Mouse (Mus musculus) limb, embryonic 14.5 days (tissue): ENCODE data around the gene Uap1. TPM values are rescaled to one million over a fixed set of nuclear protein-coding genes. Genes with fewer than 3 reads are reported as not detected.

Source experiments
- ATAC-seq: fragments of 200-750 bp; cut with Nextera tagmentation; 2 replicates; pipeline ENCODE4 v1.8.0; 2017; ENCODE audit warnings: low read depth, moderate number of reproducible peaks, moderate TSS enrichment; ENCODE audit not compliant: low FRiP score
- DNase-seq: peaks from one replicate; pipeline ENCODE4 v3.0.0-alpha.2; 2015; ENCODE audit warnings: low spot score
- H3K27ac ChIP-seq: fragments of 300-500 bp; sonication (generic); replicated peaks from 2 replicates; pipeline ENCODE4 v1.5.1; 2014; ENCODE audit warnings: low read depth, mild to moderate bottlenecking, low read length, moderate library complexity, mixed read lengths
- H3K27me3 ChIP-seq: fragments of 300-500 bp; sonication (generic); 2 replicates; pipeline ENCODE4 v1.6.1; 2014; ENCODE audit warnings: low read length, mixed read lengths; ENCODE audit not compliant: control insufficient read depth, insufficient read depth
- H3K36me3 ChIP-seq: fragments of 300-500 bp; sonication (generic); 2 replicates; pipeline ENCODE4 v1.6.1; 2014; ENCODE audit warnings: mild to moderate bottlenecking, low read length, moderate library complexity, mixed read lengths; ENCODE audit not compliant: control insufficient read depth, insufficient read depth
- H3K4me1 ChIP-seq: fragments of 300-500 bp; sonication (generic); 2 replicates; pipeline ENCODE4 v1.6.1; 2014; ENCODE audit warnings: antibody characterized with exemption, low read length, mixed read lengths; ENCODE audit not compliant: control insufficient read depth, insufficient read depth
- H3K4me2 ChIP-seq: fragments of 300-500 bp; sonication (generic); replicated peaks from 2 replicates; pipeline ENCODE4 v1.6.1; 2014; ENCODE audit warnings: low read depth, mild to moderate bottlenecking, low read length, moderate library complexity; ENCODE audit not compliant: severe bottlenecking
- H3K4me3 ChIP-seq: fragments of 300-500 bp; sonication (generic); replicated peaks from 2 replicates; pipeline ENCODE4 v1.5.1; 2014; ENCODE audit warnings: low read length
- H3K9ac ChIP-seq: fragments of 300-500 bp; sonication (generic); 2 replicates; pipeline ENCODE4 v1.6.1; 2014; ENCODE audit warnings: mild to moderate bottlenecking, low read depth, low read length, moderate library complexity; ENCODE audit not compliant: severe bottlenecking
- H3K9me3 ChIP-seq: fragments of 300-500 bp; sonication (generic); 2 replicates; pipeline ENCODE4 v1.6.1; 2016; ENCODE audit warnings: low read length; ENCODE audit not compliant: control insufficient read depth
- POLR2A ChIP-seq: fragments of 200-500 bp; IDR thresholded peaks from 2 replicates; pipeline ENCODE4 v1.8.0; 2012; ENCODE audit warnings: inconsistent platforms, mild to moderate bottlenecking, moderate library complexity, borderline replicate concordance; ENCODE audit not compliant: insufficient read depth, insufficient read length; ENCODE audit errors: extremely low read depth
- WGBS: fragments of 180-500 bp; shearing (Covaris S2); extraction: QIAGEN DNeasy Blood & Tissue Kit; methylation state at CpG from one replicate; pipeline ENCODE4 v1.1.7; 2014; 5-methylcytosine and 5-hydroxymethylcytosine counted together
- polyA plus RNA-seq, 2 experiments: library from polyadenylated mRNA; depleted of rRNA in 1 of 2; stranded (reverse) in 1 of 2; unstranded in 1 of 2; fragments of >200 nt; fragmentation: Nextera tagmentation in 1 of 2; extraction: Ambion mirVana in 1 of 2; gene quantifications; 2 replicates each; pipeline versions ENCODE4 v1.2.1 to v1.2.3; 2012 to 2014

Gene Uap1
- polyA plus RNA-seq, 2 experiments: 50.5 to 76.4 TPM

GRCm38 (mm10) chr1:170159707-170160106, 15.1 kb downstream of the Uap1 start:
- Histone ChIP-seq H3K9me3 (no peaks in the 10 kb centered on the region), H3K4me3 (no peak overlapping the region), H3K36me3 (peaks cover 58% of the 10 kb centered on the region), H3K27ac (no peak overlapping the region), H3K9ac (no peak overlapping the region), H3K27me3 (no peaks in the 10 kb centered on the region), H3K4me1 (no peaks in the 10 kb centered on the region), H3K4me2 (no peak overlapping the region)
- DNase-seq (no peak), ATAC-seq (no peak)
- WGBS: 66% methylated on average over 2 of the region's 2 CpGs
- no peak for TF ChIP-seq POLR2A

- 84% methylated on average over 5 of the region's 5 CpGs for WGBS
- Histone ChIP-seq H3K4me1 (no peaks in the 10 kb centered on the region), H3K9ac (no peak overlapping the region), H3K36me3 (peaks cover 39% of the 10 kb centered on the region), H3K9me3 (no peaks in the 10 kb centered on the region), H3K4me3 (no peak overlapping the region), H3K4me2 (no peak overlapping the region), H3K27me3 (no peaks in the 10 kb centered on the region), H3K27ac (no peak overlapping the region)
- ATAC-seq (no peak), DNase-seq (no peak)
- TF ChIP-seq POLR2A: no peak
Measured at GRCm38 (mm10) chr1:170155761-170156160, 19.0 kb downstream of the Uap1 start.

GRCm38 (mm10) chr1:170155298-170155697, 19.5 kb downstream of the Uap1 start:
- no peak for TF ChIP-seq POLR2A
- H3K9me3 ChIP-seq: no peaks in the 10 kb centered on the region
- H3K4me2 ChIP-seq: no peak overlapping the region
- no peaks in the 10 kb centered on the region for H3K4me1 ChIP-seq
- 71% methylated on average over 2 of the region's 2 CpGs for WGBS
- ATAC-seq (no peak), DNase-seq (no peak)
- peaks cover 39% of the 10 kb centered on the region for H3K36me3 ChIP-seq
- H3K27ac ChIP-seq: no peak overlapping the region
- no peak overlapping the region for H3K9ac ChIP-seq
- no peaks in the 10 kb centered on the region for H3K27me3 ChIP-seq
- H3K4me3 ChIP-seq: no peak overlapping the region

GRCm38 (mm10) chr1:170153986-170154385, 20.8 kb downstream of the Uap1 start:
- H3K4me2 ChIP-seq: no peak overlapping the region
- H3K9ac ChIP-seq: no peak overlapping the region
- WGBS: 82% methylated on average over 8 of the region's 8 CpGs
- H3K36me3 ChIP-seq: peaks cover 45% of the 10 kb centered on the region
- no peak for ATAC-seq
- H3K27ac ChIP-seq: no peak overlapping the region
- no peak for DNase-seq
- no peaks in the 10 kb centered on the region for H3K9me3 ChIP-seq
- no peaks in the 10 kb centered on the region for H3K4me1 ChIP-seq
- no peaks in the 10 kb centered on the region for H3K27me3 ChIP-seq
- H3K4me3 ChIP-seq: no peak overlapping the region
- no peak for TF ChIP-seq POLR2A

- no peaks in the 10 kb centered on the region for H3K9me3 ChIP-seq
- H3K27me3 ChIP-seq: no peaks in the 10 kb centered on the region
- H3K4me1 ChIP-seq: no peaks in the 10 kb centered on the region
- DNase-seq (no peak), ATAC-seq (no peak)
- no peak overlapping the region for H3K4me3 ChIP-seq
- H3K27ac ChIP-seq: no peak overlapping the region
- no peak overlapping the region for H3K4me2 ChIP-seq
- TF ChIP-seq POLR2A: no peak
- H3K36me3 ChIP-seq: peaks cover 44% of the 10 kb centered on the region
- H3K9ac ChIP-seq: no peak overlapping the region
- 94% methylated on average over 2 of the region's 2 CpGs for WGBS
Measured at GRCm38 (mm10) chr1:170152552-170152951, 22.2 kb downstream of the Uap1 start.

GRCm38 (mm10) chr1:170150870-170151269, 23.9 kb downstream of the Uap1 start:
- DNase-seq (no peak), ATAC-seq (no peak)
- Histone ChIP-seq H3K9ac (no peak overlapping the region), H3K9me3 (no peaks in the 10 kb centered on the region), H3K27me3 (no peaks in the 10 kb centered on the region), H3K27ac (no peak overlapping the region), H3K36me3 (peaks cover 44% of the 10 kb centered on the region), H3K4me3 (no peak overlapping the region), H3K4me2 (no peak overlapping the region), H3K4me1 (no peaks in the 10 kb centered on the region)
- TF ChIP-seq POLR2A: no peak
- WGBS: 84% methylated on average over 6 of the region's 6 CpGs
